Mouse (Mus musculus) large intestine, adult 2 months (tissue): ENCODE results near the gene Thada. TPM values are rescaled to one million over a fixed set of nuclear protein-coding genes. Genes with fewer than 3 reads are reported as not detected.

Experiments used
- DNase-seq: peaks from one replicate; pipeline ENCODE4 v3.0.0-alpha.2; 2012; ENCODE audit warnings: low read depth, low spot score
- WGBS: fragments of 180-500 bp; shearing (Covaris S2); methylation state at CpG from one replicate; pipeline ENCODE4 v1.1.7; 2018; 5-methylcytosine and 5-hydroxymethylcytosine counted together
- polyA plus RNA-seq: library from polyadenylated mRNA; depleted of rRNA; stranded (reverse); fragments of >200 nt; gene quantifications from 2 replicates; pipeline ENCODE4 v1.2.3, GENCODE M21; 2012

Thada gene
- polyA plus RNA-seq, 1 experiment: 4.4 TPM

DNA sequence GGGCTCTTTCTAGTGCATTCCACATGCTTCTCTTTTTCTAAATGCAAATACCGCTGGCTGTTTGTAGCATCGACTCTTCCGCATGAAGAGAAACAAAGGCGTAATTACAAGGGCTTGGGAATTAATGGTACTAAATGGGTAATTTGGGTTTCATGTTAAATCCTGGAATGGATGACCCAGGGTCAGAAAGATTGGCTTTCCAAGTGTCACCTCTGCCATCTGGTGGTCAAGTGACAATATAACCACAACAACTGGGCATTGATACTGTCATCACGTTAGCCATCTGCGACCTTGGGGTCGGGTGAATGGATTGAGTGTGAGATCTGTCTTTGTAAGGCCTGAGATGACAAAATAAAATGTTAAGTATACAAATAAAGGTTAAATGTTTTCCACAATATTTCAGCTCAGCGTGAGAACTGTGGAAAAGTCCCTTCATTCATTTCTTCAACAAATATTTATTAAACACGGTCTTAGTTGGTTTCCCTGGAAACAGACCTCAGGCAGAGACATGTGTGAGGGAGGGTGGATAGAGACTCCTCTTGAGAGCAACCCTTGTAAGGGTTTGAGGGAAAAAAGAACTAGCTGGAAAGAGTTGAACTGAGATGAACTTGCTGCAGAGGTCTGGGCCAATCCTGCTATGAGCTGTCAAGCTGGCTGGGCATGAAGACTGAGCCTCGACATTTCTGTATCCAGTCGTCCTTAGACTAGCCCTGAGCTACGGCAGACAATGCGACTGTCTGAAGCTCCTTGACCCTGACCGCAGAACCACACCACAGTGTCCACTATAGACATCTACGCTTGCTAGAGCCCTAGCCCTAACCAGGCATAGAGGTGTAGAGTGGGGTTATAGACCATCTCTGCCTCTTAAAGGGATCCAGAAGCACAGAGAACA is 14.7 kb upstream of the Thada start:
- 44% methylated on average over 15 of the region's 15 CpGs for WGBS
- DNase-seq: no peak

DNA sequence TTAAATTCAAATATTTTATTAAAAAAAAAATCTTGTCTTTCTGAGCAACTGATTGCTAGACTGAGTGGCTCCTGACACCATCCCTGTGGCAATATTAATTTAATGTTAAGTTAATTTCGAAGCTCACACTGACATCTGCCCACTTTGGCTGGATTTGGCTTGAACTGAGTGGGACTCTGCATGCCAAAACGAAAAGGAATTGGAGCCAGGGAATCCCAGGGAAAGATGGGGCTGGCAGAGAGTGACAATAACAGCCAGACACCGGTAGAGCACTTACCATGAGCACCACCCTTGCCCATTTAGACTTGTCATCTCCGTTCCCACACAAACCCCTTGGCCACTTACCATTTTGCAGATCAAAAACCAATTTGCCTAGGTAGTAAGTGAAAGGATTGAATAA is 12.3 kb upstream of the Thada start:
- 86% methylated on average over 4 of the region's 4 CpGs for WGBS

DNA sequence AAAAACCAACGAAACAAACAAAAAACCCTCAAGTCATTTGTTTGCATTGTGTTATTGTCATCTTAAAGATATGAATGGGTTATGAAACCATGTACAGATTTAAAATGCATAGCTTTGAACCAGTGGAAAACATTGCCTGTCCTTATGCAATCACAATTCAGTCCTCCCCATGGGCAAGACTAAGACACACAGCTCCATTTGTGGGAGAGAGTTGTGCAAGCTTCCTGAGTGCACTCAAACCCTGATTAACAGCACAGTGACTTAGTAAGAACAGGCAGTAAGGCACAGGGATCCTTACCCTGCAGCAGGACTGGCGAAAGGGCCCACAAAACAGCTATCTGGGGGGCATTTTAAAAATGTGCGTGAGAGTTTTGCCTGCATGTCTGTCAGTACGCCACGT is 11.2 kb upstream of the Thada start:
- 87% methylated on average over 5 of the region's 5 CpGs for WGBS
- no peak for DNase-seq

More for the DNA sequence above, 12.3 kb upstream of the Thada start:
- no peak for DNase-seq

DNA sequence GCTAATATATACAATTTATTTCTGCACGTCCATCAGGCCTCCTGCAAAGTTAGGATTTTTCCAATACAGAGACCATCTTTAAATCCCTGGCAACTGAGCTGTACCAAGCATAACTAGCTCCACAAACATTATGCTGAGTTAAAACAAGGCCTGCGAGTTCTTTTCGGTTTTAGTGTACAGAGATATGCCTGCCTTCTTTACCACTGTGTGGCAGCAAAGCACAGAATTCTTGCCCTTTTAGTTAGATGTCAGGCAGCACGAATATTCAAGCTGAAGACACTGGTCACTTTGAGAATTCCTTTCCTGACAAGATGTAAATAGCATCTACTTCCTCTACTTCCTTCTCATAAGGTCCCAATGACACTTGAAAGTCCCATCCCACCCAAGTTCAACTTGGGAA is 8.3 kb upstream of the Thada start:
- no peak for DNase-seq
- 53% methylated on average over 4 of the region's 4 CpGs for WGBS

GRCm38 (mm10) chr17:84435012-84435411 is 31.0 kb downstream of the Thada start:
- DNase-seq: no peak
- WGBS: 79% methylated on average over 4 of the region's 4 CpGs

DNA sequence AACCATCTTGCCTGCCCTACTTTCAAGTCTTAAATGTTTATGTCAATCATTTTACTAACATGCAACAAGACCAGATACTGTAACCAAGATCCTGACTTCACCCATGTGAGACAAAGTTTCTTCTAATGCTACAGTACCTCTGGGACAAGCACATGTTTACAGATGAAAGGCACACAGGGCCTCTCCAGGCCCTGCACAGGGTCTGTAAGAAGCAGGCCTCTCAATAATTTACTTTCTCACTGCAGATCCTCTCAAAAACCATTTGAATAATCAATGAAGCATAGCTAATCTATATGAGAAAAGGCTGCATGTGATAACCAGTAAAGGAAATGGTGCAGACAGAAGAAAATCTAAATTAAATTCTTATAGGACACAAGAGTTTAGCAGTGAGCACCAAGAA is 31.8 kb downstream of the Thada start:
- DNase-seq: no peak

DNA sequence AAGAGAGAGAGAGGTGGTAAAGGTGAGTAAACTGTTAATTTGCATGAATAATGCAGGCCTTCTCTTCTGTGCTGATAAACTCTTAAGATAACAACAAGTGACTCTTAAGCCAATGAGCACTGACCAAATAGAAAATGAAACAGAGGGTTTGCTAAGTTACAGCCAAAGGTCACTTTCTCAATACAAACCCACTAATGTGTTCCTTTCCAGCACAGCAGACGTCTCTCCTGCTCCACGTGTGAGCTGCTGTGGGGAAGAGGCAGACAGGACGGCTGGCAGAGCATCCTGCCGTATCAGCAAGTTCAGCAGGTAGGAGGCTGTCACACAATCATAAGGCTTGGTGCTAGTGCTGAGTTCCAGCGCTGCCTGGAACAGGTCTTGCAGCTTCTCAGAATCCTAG is 34.0 kb downstream of the Thada start:
- WGBS: 58% methylated on average over 5 of the region's 5 CpGs
- no peak for DNase-seq

DNA sequence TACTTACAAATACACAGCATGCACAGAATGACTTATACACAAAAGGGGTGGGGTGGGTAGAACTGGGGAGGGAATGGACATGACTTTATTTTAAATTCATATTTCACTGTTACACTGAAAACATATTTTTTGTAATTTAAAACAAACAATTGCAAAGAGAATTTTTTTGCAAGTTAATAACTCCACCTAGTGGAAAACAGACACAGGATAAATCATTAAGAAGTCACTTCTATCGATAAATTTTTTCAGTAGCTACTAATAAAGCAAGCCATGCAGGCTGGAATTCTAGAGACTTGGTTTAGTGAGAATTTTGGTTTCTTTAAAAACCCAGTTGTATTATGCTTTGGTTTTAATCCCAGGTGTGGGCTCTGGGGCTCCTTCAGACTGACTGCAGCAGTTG is 41.7 kb downstream of the Thada start:
- WGBS: 85% methylated on average over 1 of the region's 1 CpGs
- no peak for DNase-seq

DNA sequence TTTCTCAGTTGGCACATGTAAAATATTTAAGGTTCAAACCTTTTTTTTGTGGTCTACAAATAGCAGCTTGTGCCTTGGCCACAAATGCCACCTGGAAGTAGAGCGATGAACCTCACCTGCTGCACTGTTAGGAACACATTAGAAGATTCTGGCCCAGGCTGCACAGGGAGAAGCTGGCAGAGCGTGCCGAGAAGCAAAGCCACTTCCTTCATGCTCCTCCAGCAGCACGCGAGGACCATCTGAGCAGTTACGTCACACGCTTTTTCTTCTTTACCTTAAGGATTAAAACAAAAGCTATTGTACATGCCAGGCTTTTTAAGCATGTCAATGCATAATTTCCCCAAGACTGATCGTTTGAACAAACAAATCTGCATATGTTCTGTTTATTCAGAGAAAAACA is 43.1 kb downstream of the Thada start:
- 73% methylated on average over 8 of the region's 8 CpGs for WGBS

DNA sequence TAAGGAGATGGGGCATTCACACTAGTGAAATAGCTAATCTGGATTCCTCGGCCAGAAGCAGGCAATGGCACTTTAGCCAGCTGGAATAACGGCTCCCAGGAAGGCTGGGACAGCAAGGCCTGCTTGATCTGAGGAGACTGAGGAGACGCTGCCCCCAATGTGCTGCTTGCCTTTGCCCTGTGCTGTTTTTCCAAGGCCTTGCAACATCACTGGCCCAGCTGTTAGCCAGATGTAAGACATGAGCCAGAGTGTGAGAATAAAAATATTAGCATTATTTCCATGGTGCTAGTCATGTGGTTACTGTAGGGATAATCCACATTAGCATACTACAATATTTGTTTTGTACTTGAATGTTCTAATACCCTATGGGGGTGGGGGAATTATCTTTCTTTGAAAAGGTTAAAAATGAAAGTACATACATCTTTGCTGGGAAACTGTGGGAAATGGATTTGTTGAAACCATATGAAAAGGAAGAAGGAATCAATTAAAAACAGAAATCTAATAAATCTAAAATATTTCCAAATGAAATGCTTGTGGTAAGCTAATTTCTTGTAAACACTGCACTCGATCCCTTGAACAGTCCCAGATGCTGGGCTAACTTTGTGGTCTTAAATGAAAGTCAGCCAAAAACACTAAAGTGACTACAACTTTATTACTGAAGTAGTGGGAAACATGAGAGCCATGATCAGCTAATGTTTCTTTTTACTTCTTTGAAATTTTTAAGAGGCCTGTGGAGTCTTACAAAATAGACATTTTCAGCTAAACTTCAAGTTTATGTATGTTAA is 43.8 kb downstream of the Thada start:
- WGBS: 80% methylated on average over 4 of the region's 4 CpGs
- DNase-seq: no peak

More for the DNA sequence above, 43.1 kb downstream of the Thada start:
- no peak for DNase-seq

DNA sequence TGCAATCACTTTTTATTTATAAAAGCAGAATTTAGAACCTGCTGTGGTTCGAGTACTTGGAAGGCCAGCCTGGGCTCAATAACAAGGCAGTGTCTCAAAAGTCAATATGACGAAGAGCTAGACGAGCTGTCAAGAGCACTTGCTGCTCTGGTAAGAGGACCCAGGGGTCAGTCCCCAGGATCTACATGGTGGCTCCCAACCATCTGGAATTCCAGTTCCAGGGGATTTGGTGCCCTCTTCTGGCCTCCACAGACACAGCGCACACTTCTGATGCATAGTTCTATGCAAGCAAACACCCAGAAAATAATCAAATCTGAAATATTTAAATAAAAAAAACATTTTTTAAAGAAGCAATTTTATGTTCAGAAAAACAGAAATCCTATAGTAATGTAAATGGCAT is 45.0 kb downstream of the Thada start:
- 96% methylated on average over 4 of the region's 4 CpGs for WGBS
- DNase-seq: no peak

- WGBS: 71% methylated on average over 3 of the region's 3 CpGs
- no peak for DNase-seq
Measured at GRCm38 (mm10) chr17:84420276-84420639, 45.7 kb downstream of the Thada start.

DNA sequence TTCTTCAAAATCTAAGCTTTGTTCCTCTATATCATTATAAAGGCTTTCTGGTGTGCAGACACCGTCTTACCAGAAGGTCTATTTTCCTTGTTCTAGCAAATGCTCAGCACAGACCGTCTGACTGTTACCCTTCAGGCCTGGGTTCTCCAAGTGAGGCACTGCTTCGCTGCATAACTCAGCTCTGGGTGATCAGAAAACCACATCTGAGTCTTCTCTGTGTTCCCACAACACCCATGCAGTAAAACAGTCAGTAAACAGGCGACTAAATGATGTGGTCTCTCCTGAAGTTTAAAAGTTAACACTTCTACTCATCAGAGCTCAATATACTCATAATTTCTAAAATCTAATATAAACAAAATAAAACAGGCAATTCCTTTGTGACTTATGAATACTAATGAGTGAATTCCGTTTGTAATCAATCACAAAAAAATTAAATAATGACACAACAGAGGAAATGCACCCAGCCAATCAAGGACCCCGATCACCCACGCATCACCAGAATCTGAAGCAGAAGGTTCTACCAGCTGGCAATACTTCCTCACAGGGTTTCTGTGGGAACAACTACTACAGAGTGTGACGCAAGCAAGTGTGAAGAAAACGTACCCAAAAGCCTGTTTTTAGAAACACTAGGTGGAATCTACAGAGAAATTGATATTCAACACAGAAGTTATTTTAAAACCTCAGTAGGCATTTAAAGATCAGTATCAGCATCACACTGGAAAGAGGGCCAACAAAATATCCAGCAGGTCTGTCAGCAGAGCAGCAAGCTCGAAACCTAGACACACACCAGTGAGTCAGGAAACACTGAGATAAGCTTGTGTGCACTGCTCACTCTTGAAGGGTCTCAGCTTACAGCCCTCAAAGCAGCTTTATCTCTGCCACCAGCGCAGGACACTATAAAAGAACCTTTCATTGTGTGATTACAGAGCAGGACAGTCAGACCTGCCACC is 46.4 kb downstream of the Thada start:
- DNase-seq: no peak
- 68% methylated on average over 11 of the region's 11 CpGs for WGBS

- DNase-seq: no peak
- 85% methylated on average over 3 of the region's 3 CpGs for WGBS
Measured at GRCm38 (mm10) chr17:84415936-84416335, 50.1 kb downstream of the Thada start.

GRCm38 (mm10) chr17:84408731-84409130 is 57.3 kb downstream of the Thada start:
- no peak for DNase-seq
- WGBS: 76% methylated on average over 1 of the region's 1 CpGs

- no peak for DNase-seq
- WGBS: 72% methylated on average over 6 of the region's 6 CpGs
Measured at GRCm38 (mm10) chr17:84405616-84406015, 60.4 kb downstream of the Thada start.

DNA sequence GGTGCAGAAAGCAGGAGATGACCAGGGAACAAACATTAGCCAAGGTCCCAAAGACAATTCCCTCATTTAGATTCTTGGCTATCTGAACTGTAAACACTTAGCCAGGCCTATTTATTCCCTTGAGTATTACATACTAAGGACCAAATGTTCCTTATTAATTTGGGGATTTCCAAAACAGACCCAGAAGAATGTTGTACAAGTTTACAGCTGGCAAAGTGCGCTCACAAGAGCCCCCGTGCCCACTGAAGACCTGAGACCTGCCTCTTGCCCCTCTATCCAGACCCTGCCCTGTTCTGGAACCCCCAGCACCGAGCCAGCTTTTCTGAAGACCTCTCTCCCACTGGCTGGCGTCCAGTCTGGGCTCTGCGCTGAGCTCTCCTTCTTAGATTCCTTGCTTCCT is 64.2 kb downstream of the Thada start:
- DNase-seq: no peak
- WGBS: 76% methylated on average over 5 of the region's 5 CpGs

GRCm38 (mm10) chr17:84399431-84399830 is 66.6 kb downstream of the Thada start:
- no peak for DNase-seq
- WGBS: 82% methylated on average over 6 of the region's 6 CpGs

DNA sequence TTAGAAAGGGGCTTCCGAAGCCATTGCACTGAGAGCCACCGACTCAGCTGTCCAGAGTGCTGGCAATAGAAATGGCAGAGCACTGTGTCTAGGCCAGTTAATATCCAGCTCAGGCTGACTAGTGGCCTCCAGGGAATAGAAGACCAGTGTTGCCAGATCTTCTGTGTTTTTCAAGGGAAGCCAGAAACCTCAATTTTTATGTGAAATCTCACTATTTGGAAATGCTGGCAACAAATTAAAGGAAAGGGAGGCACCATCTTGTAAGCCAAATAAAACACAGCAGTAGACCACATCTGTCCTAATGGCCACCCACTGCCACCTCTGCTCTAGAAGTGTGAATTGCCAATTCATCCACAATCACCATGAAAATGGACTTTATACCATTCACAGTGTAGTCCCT is 76.0 kb downstream of the Thada start:
- 93% methylated on average over 2 of the region's 2 CpGs for WGBS

DNA sequence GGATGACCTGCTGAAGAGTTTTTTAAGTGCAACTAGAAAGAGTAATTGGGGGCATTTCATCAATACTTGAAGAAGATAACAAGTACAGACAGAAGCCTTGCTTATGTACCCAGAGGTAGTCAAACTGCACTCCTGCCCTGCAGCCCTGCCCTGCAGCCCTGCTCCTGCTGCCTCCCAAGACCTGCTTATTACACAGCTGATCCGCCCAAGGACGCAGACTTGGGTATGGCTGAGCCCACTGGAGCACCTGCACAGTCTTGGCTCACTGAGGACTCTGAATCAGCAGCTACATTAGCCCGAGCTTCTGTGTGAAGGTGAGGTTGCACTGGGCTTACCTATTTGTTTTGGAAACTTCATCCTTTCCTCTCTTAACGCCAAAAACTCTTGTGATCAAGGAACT is 79.8 kb downstream of the Thada start:
- DNase-seq: no peak
- WGBS: 64% methylated on average over 4 of the region's 4 CpGs

More for the DNA sequence above, 76.0 kb downstream of the Thada start:
- no peak for DNase-seq
